Mouse (Mus musculus) small intestine, adult 2 months (tissue): ENCODE data around the gene Atf7. TPM values are rescaled to one million over a fixed set of nuclear protein-coding genes. Genes with fewer than 3 reads are reported as not detected.

ENCODE experiments used
- H3K27ac ChIP-seq: fragments of 200-500 bp; 2 replicates; pipeline ENCODE4 v1.5.1; 2012; ENCODE audit warnings: low read depth, low read length, control low read depth, inconsistent platforms; ENCODE audit not compliant: insufficient read depth
- H3K27me3 ChIP-seq: fragments of 200-500 bp; 2 replicates; pipeline ENCODE4 v1.6.1; 2012; ENCODE audit warnings: mild to moderate bottlenecking, moderate library complexity, low read length, inconsistent platforms; ENCODE audit not compliant: control insufficient read depth, insufficient read depth
- H3K36me3 ChIP-seq: fragments of 200-500 bp; 2 replicates; pipeline ENCODE4 v1.6.1; 2012; ENCODE audit warnings: mild to moderate bottlenecking, low read length, control low read depth, inconsistent platforms; ENCODE audit not compliant: control insufficient read depth, insufficient read depth
- H3K4me1 ChIP-seq: fragments of 200-500 bp; 2 replicates; pipeline ENCODE4 v1.6.1; 2012; ENCODE audit warnings: low read length, inconsistent platforms, mixed read lengths; ENCODE audit not compliant: control insufficient read depth, insufficient read depth, insufficient read length
- H3K4me3 ChIP-seq: fragments of 200-500 bp; 2 replicates; pipeline ENCODE4 v1.5.1; 2012; ENCODE audit warnings: low read depth, mild to moderate bottlenecking, control low read depth, inconsistent platforms, low read length, moderate library complexity
- CTCF ChIP-seq: fragments of 200-500 bp; IDR thresholded peaks from 2 replicates; pipeline ENCODE4 v1.5.1; 2012; ENCODE audit warnings: low read depth, mild to moderate bottlenecking, control low read depth, inconsistent platforms, low read length, moderate library complexity, mixed read lengths; ENCODE audit not compliant: insufficient replicate concordance, insufficient read length; ENCODE audit errors: extremely low read depth
- POLR2A ChIP-seq: fragments of 200-500 bp; IDR thresholded peaks from 2 replicates; pipeline ENCODE4 v1.6.1; 2012; ENCODE audit warnings: low read depth, mild to moderate bottlenecking, control low read depth, inconsistent platforms, low read length, moderate library complexity
- WGBS: fragments of 180-500 bp; shearing (Covaris S2); methylation state at CpG from one replicate; pipeline ENCODE4 v1.1.7; 2018; 5-methylcytosine and 5-hydroxymethylcytosine counted together
- polyA plus RNA-seq: library from polyadenylated mRNA; depleted of rRNA; stranded (reverse); fragments of >200 nt; gene quantifications from 2 replicates; pipeline ENCODE4 v1.2.3, GENCODE M21; 2012; rRNA removed

Atf7 gene
- polyA plus RNA-seq, 1 experiment = 38.6 TPM

DNA sequence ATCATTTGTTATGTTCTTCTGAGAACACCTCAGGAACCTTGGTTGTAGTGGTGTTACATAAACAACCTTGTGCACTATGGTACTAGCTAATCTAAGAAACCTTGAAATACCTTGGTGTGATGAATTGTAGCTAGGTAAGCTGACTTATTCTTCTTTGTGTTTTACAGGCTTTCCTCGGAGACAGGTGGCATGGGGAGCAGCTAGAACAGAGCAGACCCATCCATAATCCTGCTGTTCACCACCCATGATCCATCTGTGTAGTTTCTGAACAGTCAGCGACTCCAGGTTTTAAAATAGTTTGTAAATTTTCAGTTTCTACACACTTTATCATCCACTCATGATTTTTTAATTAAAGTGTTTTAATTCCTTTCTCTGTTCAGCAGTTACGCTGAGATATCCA is 126.9 kb downstream of the Atf7 start:
- peaks cover 15% of the 10 kb centered on the region for H3K4me1 ChIP-seq
- WGBS = 75% methylated on average over 3 of the region's 3 CpGs
- H3K4me3 ChIP-seq = no peak overlapping the region
- TF ChIP-seq CTCF = no peak
- no peak for TF ChIP-seq POLR2A
- H3K36me3 ChIP-seq = peaks cover 57% of the 10 kb centered on the region
- H3K27me3 ChIP-seq = no peaks in the 10 kb centered on the region
- H3K27ac ChIP-seq = no peak overlapping the region

GRCm38 (mm10) chr15:102487664-102488063 is 137.6 kb downstream of the Atf7 start:
- no peak overlapping the region for H3K4me3 ChIP-seq
- H3K27me3 ChIP-seq = no peaks in the 10 kb centered on the region
- no peaks in the 10 kb centered on the region for H3K4me1 ChIP-seq
- WGBS = 68% methylated on average over 1 of the region's 1 CpGs
- no peak overlapping the region for H3K27ac ChIP-seq
- H3K36me3 ChIP-seq = peaks cover 68% of the 10 kb centered on the region
- TF ChIP-seq POLR2A (no peak), CTCF (no peak)

DNA sequence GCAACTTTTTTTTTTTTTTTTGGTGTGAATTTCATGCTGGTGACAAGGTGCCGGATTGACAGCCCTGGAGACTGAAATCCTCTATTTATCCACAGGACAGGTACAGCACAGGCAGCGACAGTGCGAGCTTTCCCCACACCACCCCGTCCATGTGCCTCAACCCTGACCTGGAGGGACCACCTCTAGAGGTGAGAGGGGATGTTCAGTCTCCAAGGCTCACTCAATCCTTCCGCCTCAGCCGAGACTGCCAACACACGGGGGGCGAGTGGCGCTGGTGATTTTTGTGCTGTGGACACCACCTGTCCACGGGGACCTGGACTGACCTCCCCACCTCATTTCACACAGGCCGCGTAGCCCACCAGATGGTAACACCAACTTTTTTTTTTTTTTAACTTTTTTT is 139.4 kb downstream of the Atf7 start:
- Histone ChIP-seq H3K27me3 (no peaks in the 10 kb centered on the region), H3K36me3 (peaks cover 67% of the 10 kb centered on the region), H3K4me3 (no peak overlapping the region), H3K4me1 (no peaks in the 10 kb centered on the region), H3K27ac (no peak overlapping the region)
- TF ChIP-seq POLR2A = no peak
- TF ChIP-seq CTCF = no peak
- 90% methylated on average over 12 of the region's 12 CpGs for WGBS

- TF ChIP-seq CTCF = no peak
- no peak for TF ChIP-seq POLR2A
- H3K4me1 ChIP-seq = no peaks in the 10 kb centered on the region
- peaks cover 67% of the 10 kb centered on the region for H3K36me3 ChIP-seq
- H3K27me3 ChIP-seq = no peaks in the 10 kb centered on the region
- 93% methylated on average over 3 of the region's 3 CpGs for WGBS
- H3K27ac ChIP-seq = no peak overlapping the region
- no peak overlapping the region for H3K4me3 ChIP-seq
Observed at GRCm38 (mm10) chr15:102483136-102483535, 142.1 kb downstream of the Atf7 start.

Other genes with a start within 250 kb of the Atf7 start
- 7.0 and 13.8 TPM in 2 replicates for gene Sp1, start 219.3 kb downstream of the Atf7 start, polyA plus RNA-seq
- gene Amhr2, start 180.1 kb downstream of the Atf7 start, polyA plus RNA-seq = 0.18 and 2.7 TPM in 2 replicates
- 351 and 585 TPM in 2 replicates for gene Prr13, start 166.4 kb downstream of the Atf7 start, polyA plus RNA-seq
- 215 and 442 TPM in 2 replicates for gene Pcbp2, start 154.9 kb downstream of the Atf7 start, polyA plus RNA-seq
- not detected in 2 replicates for gene Gm10337, start 121.7 kb downstream of the Atf7 start, polyA plus RNA-seq
- gene Map3k12, start 108.4 kb downstream of the Atf7 start, polyA plus RNA-seq = 1.4 and 2.1 TPM in 2 replicates
- gene Tarbp2, start 107.3 kb downstream of the Atf7 start, polyA plus RNA-seq = 43.2 and 71.1 TPM in 2 replicates
- gene Npff, start 100.5 kb downstream of the Atf7 start, polyA plus RNA-seq = 2.3 and 2.7 TPM in 2 replicates
- not detected in 2 replicates for gene Gm28047, start 397 bp downstream of the Atf7 start, polyA plus RNA-seq
- 110 and 295 TPM in 2 replicates for gene Atp5g2, start 46.9 kb upstream of the Atf7 start, polyA plus RNA-seq
- 7.1 and 15.6 TPM in 2 replicates for gene Calcoco1, start 96.7 kb upstream of the Atf7 start, polyA plus RNA-seq